Mouse (Mus musculus) lung, postnatal 14 days (tissue): ENCODE data around the gene Rps13.
A peak's percentile ranks its signal among the peaks of the same experiment; 100 is the strongest.
"Not testable (repeated sequence)": the region's sequence is repeated elsewhere in the genome, so short reads cannot be mapped to it uniquely, and the experiment has no call there.

ENCODE experiments used
- DNase-seq: peaks from one replicate; pipeline ENCODE4 v3.0.0; 2021

The Rps13 gene

DNA sequence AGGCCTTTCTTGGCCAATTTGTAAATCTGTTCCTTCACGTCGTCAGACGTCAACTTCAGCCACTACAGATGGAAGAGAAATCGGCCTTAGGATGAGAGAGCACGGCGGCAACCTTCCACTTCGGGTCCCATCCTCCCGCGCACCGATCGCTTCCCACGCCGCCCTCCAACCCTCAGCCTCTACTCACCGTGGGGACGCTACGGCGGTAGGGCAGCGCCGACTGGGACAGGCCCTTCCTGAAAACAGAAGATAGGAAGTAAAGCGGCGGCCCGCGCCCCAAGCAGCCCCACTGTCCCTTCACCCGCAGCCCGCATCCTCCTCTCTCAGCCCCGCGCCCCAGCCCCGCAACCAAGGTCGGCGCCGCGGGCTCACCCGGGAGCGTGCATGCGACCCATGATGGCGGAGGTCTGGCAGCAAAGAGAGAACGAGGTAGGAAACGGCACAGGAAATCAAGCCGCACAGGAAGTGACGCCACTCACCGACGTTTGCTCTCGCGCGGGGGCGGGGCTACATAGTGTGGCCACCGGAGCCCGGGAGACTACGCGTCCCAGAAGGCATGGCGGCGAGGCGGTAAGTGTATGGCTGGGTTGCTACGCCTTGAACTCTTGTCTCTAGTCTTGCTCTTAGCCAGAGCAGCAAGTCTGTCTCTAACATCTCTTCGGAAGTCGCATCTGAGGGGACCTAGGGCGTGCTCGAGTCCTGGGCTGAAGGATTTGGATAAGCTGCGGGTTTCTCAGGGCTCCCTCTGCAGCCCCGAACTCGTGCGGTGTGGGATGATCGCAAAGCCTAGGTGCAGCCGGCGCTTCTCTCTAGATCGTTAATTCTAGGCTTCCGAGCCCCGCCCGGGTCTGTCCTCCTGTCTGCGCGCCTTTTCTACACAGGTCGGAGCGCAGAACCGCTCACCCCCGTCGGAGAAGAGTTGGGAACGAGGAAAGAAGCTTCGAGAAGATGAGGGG, at the start of gene Rps13:
Rps13 (minus strand) TSS at position 483 of the 956 bp plus-strand sequence.
- DNase-seq = peak; percentile 98

DNA sequence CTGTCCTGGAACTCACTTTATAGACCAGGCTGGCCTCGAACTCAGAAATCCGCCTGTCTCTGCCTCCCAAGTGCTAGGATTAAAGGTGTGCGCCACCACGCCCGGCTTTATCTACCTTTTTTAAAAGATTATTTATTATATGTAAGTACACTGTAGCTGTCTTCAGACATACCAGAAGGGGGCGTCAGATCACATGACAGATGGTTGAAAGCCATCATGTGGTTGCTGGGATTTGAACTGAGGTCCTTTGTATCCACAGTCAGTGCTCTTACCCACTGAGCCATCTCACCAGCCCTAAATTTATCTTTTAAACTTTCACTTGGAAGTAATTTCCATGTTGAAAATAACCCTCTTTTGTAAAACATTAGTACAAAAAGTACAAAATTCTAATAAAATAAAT, 45.2 kb upstream of the Rps13 start:
- not testable (repeated sequence) for DNase-seq

DNA sequence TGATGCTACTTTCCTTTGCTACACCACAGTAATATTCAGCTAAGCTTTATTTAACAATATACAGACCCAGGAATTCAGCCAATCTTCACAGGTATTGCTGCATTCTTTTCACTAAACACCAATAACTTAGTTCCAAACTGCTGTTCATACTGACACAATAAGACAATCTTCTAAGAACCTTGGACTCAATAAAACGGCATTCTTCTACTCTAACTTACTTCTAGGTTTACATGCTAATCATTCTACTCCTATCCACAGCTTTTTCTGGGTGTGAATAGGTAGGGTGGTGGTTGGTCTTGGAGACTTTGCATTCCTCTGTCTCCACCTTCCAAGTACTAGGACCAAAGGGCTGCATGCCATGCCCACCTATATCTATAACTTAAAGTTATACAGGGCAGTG, 40.3 kb upstream of the Rps13 start:
- DNase-seq = no peak

DNA sequence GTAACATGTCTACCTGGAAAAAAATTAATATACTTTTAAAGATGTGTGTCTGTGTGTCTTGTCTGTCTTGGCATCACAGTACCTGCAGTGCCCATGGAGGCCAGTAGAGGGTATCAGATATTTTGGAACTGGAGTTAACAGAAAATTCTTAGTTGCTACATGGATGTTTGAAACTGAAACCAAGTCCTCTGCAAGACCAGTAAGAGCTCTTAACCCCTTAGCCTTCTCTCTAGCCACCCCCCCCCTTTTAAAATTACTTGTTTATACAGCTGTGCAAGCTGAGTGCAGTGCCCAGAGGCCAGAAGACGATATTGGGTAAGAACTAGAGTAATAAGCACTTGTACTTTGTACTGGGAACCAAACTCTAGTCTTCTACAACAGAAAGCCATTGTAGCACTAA, 2.2 kb upstream of the Rps13 start:
- peak; percentile 76 for DNase-seq

DNA sequence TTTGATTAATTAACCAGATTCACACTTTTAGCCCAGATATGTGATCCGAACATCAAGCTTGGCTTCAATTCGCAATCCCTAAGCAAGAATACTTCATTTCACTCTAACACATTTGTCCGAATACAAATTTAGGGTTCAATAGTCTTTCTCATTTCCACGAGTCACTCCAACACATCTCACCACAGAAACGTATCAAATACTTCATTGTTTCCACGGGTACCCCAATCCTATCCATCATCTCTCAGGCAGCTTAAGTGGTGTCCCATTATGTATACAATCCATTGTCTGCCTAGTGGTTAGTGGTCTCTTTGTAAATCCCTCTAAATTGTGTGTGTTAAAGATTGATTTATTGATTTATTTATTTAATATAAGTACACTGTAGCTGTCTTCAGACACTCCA, 1.1 kb upstream of the Rps13 start:
- no peak for DNase-seq

DNA sequence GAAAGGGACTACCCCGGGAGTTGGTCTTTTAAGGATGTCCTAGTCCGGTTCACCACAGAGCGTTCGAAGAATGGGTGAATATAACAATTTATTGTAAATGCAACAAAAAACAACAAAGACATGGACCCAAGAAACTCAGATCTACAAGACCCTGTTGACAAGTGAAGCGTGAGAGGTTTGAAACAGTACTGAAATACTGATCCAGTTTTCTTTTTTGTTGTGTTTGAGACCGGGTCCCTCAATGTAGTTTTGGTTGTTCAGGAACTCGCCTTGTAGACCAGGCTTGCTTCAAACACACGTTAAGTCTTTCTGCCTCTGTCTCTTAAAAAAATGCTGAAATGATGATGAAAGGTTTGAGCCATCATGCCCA, 659 bp upstream of the Rps13 start:
- DNase-seq = no peak

DNA sequence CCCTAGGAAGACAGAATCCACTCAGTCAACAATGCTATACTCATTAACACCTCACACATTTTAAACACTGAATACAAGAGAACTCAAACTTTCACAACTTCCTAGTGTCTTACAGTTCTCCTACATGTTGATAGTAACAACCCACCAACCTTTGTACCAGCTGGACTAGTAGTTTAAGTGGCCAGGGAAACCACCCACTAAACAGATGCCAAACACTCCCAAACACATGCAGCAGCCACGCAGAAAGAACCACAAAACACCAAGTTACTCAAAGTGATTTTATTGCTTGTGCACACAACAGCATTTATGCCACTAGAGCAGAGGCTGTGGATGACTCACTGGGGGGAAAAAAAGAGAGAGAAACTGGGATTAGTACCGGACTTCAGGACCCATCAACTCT, 2.7 kb downstream of the Rps13 start:
- no peak for DNase-seq

DNA sequence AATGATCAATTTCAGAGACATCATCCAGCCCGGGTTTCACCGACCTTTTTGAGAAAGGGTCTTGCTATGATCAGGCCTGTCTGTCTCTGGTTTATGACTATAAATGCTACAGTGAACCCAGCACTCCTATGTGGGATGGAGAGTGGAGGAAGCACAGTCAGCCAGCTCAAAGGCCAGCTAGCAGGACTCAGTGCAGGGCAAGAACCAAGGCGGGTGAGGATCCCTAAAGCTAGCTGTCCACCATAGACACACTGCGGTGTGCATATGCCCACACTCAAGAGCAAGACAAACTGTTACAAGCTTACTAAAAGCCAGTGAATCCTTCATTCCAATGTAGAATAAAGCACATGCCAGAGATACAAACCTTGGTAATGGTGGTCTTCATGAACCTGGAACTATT, 4.1 kb downstream of the Rps13 start:
- DNase-seq = no peak

DNA sequence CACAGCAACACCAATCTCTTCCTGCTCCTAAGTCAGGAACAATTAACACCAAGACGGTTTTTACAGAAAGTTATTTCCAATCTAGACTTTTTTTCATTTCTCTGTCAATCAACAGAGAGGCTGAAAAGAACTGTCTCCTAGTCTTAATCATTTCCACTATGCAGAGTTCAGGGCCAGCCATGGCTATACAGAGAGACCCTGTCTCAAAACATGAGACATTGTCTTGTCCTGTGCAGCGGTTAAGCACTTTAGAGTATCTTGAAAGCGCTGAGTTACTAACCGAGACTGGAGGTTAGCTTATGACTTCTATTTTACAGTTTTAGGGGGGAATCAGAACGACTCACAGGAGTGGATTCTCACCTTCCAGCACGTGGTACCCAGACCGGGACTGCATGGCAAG, 5.2 kb downstream of the Rps13 start:
- DNase-seq = no peak

DNA sequence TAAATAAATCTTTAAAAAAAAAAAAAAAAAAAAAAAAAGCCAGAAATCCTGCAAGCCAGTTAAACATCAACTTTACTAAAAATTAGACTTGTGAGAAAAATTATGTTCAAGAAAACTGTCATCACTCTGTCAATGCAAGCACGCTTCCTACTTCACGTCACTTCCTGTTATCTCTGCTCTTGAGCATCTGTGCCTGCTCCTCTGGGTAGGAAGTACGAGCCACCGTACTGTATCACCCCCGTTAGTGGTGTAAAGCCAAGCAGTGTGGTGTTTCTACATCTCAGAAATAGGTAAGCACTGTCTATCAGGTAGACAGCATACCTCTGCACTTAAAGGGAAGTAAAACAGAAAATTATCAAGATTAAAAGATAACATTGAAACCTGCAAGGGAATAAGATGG, 6.1 kb downstream of the Rps13 start:
- no peak for DNase-seq

DNA sequence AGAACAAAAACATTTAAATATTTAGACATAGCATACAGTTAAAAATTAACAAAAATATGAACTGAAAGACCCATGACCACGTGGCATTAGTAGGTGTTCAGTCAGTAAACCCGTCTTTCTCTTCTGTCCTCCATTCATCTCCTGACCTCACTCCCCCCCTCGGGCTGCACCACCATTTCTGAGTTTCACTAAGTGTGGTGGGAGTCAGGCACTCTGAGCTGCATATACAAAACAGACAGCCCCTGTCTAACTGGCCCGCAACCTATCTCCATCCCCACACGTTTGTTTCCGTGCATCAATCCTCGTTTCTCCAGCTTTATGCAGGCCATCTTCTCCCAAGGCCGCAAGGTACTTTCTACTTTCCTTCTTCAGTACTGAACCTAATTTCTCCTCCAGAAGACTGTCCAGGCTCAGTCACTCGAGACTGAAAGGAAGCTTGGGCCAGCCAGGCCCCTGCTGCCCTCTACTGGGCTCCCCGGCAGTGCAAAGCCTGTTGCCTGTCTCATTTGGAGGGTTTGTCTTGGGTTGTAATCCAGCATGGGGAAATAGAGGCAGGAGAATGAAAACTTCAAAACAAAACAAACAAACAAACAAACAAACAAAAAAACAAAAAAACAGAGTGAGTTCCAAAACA, 10.5 kb downstream of the Rps13 start:
- DNase-seq = peak; percentile 78

DNA sequence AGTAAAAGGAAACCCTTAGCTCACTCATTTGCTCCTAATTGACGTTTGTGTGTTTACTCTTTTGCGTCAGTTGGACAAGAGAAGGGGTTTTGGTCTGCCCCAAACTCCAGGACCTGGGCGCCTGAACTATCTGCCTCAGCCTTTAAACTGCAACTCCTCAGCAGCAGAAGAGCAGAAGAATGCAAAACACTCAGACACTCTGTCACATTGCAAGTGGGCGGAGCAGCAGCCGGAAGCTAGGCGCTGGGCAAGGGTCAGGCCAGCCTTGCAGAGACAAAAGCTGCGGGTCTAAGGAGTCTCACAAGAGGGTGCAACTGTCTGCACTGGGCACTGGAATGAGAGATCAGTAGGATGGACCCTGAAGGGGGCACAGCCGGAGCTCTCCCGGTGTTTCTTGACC, 24.5 kb downstream of the Rps13 start:
- DNase-seq = peak; percentile 37

DNA sequence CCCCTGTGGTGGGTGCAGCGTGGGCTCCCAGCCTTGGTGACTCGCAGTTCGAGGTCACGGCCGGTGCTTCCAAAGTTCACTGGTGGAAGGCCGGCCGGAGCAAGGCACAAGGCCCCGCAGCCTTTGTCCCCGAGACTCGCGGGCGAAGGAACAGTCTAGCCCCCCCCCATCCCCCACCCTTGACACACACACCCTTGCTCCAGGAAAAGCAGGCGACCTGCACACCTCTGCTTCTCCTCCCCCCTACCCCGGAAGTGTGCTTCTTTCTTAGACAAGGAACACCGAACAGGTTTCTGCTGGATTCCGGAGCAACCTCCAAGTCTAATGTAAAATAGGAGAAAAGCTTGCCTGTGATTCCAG, 25.4 kb downstream of the Rps13 start:
- DNase-seq = no peak

DNA sequence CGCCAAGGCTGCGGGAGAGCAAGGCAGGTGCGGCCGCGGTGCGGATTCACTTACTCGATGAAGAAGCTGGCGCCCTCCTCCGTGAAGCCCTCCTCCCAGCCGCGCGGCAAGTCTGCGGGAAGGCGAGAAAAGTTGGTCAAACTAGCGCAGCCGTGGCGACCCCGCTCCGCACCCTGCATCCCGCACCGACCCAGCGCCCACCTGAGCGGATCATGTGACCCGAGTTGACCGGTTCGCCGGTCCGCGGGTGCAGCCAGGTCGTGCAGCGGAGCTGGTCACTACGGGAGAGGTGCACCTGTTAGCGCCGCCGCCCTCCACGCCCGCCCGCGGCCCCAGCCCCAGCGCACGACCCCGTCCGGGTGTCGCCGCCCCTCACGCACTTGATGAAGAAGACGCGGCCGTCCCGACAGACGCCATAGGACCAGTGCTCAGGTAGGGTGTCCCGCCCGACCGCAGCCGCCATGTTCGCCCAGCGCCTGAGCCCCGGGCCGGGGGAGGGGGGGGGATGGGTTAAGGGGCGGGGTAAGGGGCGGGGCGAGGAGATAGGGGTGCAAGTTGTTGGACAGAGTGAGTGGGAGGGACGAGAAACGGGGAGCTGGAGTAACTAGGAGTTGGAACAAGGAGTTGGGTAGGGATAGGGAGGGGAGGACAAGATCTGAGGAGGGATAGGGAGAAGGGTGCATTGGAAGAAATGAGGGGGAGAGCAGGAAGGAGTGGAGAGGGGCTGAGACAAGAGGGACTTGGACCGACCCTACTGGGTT, 25.9 kb downstream of the Rps13 start, which contains the start of gene Plekha7:
Plekha7 (minus strand) TSS at position 506 of the 761 bp plus-strand sequence.
- peak; percentile 37 for DNase-seq

DNA sequence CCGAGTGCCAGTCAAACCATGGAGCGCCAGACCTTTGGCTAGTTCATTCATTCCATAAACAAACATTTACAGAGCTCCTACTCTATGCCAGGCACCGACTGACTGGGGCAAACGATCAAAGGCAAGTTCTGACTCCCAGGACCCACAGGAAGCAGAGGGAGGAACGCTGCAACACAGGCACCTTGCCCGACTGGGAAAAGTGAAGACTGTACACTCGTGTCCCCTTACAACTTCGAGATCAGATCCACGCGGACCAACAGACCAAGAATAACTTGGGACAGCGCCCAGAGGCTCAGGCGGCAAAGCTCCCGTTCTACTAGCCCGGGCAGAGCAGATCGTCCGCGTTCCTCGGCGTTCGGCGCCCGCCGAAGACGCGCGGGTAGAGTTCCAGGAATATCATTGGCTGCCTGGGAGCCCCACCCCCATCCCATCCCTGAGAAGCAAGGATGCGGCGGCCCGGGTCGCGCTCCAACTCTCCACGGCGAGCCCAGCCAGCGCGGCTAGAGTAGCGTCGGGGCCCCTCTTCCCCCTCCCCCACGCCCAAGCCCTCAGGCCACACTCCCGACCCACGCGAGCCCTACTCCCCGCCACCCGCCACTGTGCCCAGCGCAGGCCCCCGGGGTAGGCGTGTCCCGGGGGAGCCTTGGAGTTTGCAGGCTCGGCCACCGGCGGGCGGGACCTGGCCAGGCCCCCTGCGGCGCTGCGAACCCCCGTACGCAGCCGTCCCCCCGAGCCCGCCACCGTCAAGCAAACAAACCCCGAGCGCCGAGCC, 26.7 kb downstream of the Rps13 start:
- peak; percentile 68 for DNase-seq

DNA sequence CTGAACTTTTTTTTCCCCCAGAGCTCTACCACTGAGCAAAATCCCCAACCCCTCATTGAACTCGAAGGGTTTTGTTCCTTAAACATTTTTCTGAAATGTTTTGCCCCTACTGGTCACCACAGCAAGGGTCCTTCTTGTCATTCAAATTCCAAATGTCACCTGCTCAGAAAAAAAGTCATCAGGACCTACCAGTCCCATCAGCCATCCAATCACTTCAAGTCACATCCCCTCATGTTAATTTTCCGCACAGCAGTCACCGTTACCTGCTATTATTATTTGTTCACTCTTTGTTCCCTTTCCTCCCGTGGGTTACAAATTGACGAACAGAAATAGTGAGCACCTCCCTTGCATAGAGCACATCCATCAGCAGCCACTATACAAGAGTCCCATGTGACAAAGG, 27.4 kb downstream of the Rps13 start:
- DNase-seq = no peak

DNA sequence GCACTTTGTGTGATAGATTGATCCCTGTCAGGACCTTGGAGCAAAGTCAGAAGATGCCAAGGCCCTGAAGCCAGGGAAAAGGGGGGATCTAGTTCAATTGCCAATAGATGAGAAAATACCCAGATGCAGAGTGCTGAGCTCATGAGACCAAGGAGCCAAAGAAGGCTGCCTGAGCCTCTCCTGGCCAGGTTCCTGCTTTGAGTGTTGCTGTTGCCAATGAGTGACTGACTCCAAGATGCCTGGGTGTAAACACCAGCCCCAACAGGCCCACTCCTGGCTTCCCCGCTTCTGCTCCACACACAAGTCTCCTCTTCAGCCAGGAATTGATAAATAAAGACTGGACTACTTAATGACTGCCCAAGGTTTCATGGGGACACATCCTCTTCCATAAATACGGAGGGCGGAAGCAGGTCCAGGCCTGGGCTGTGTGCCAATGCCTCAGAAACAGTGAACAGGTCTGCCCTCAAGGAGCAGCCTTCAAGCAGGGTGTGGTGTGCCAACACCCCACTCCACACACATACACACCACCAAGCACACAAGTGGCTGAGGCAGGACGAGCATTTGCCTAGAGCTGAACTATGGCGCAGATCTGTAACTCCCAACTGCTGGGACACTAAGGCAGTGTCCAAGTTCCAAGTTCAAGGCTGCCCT, 32.2 kb downstream of the Rps13 start:
- DNase-seq = no peak

DNA sequence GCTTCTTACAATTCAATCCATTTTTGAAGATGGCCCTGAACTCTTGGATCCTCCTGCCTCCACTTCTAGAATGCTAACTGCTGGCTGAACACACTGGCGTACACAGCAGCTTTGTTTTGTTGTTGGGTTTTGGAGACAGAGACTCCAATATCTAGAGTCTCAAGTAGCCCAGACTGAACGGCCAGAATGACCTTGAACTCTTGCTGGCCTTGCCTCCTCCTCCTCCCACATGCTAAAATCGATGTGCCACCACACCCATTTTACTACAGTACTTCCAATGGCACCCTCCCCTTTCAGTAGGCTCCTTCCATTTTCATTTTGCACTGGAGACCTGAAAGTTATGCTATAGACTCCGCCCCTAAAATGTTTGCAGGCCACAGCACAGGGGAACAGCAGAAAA, 32.9 kb downstream of the Rps13 start:
- DNase-seq = no peak

DNA sequence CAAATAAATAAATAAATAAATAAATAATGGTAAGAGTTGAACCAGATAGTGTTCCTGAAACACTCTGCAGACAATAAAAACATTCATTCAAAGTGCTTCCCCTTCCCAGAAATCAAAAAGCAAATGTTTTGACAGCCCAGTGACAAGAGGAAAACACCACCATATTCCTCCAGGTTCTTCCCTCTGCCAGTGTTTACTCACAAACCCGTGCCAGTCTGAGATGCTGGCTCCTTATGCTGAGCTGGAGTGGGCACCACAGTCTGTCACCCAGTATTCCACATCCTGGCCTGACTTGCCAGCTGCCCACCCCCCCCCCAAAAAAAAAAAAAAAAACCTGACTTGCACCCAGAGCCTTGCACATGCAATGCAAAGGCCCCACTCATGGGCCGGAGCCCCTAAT, 35.1 kb downstream of the Rps13 start:
- no peak for DNase-seq

DNA sequence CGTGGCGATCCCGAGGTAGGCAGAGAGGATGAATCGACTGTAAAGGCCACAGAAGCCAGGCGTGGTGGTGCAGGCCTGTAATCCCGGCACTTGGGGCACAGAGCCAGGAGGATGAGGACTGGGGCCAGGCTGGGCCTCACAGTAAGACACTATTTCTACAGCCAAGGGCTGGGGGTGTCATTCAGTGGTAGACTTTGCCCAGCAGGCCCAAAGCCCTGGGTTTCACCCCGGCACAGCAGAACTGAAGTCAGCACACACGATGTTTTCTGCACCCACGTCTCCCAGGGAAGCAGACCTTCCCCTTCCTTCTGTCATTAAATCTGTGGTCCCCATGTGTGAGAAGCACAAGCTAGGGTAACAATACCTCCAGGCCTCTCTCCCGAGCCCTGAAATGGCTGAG, 35.6 kb downstream of the Rps13 start:
- DNase-seq = no peak

DNA sequence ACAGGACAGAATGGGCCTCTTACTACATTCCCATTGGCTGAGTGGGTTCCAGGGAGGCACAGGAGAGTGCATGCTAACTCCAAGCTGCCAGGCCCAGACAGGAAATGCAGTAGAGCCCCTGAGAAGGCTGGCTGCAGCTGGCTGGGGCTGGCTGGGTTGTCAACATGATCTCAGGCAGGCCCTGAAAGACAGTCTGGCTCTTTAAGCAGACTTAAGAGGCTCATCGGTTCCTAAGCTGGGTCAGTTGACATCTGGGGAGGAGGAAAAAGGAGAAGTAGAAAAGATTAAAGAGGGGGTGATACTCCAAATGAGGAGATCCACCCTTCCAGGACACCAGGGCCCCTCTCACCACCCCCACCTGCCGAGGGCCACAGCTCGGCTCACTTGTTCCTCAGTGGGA, 39.0 kb downstream of the Rps13 start:
- no peak for DNase-seq

DNA sequence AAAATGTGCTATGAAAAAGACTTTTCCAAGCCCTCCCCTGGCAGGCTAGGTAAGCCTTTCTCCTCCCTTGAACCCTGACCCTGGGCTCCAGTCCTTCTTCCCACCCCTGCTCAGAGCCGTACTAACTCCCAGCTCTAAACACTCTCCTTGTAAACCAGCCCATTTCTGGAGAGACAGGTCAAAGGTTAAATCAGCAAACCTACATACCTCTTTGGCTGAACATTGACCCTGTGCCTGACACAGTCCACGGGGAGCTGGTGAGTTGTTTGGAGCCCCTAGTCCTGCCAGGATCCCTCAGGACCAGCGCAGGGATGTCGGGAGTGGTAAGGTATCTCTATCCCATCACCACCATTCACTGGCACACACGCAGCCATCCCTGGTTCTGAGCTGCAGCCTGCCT, 41.6 kb downstream of the Rps13 start:
- DNase-seq = no peak
